8 mouse cellular contexts compared by ENCODE assay signal in genomic region chr5:124187508-124188311, GRCm38 (mm10).
DNase-seq lines count a peak whose midpoint lies in the region; ATAC-seq and TF ChIP-seq lines count a peak whose summit lies in the region.

No protein-coding gene starts in this region.

- H3K4me1 ChIP-seq in kidney, adult 2 months (ENCODE audit: control insufficient read depth, insufficient read depth, low read length), result no peaks in the 10 kb centered on the region
- H3K4me1 ChIP-seq in hindbrain, embryonic 13.5 days (replicated peaks), result peaks cover 69% of the 10 kb centered on the region
- H3K4me1 ChIP-seq in limb, embryonic 13.5 days, result peaks cover 62% of the 10 kb centered on the region

- 52% methylated on average over 12 of the region's 12 CpGs for WGBS in kidney, adult 2 months
- 33% methylated on average over 12 of the region's 12 CpGs for WGBS in hindbrain, embryonic 13.5 days
- WGBS in limb, embryonic 13.5 days, result 58% methylated on average over 12 of the region's 12 CpGs

- peak; percentile 45 for DNase-seq in kidney, adult 2 months
- no peak for DNase-seq in kidney, adult 18-20 months
- DNase-seq in brain, adult 2 months (ENCODE audit: low read depth, low spot score), result peak; percentile 88
- DNase-seq in right cerebral cortex, postnatal 36 days (ENCODE audit: low spot score in 2 of 2), result peak; percentile 70 to 72
- DNase-seq in adrenal gland, postnatal 4 days (ENCODE audit: low spot score in 2 of 2), result no peak
- DNase-seq in spleen, adult 12 weeks (ENCODE audit: low spot score), result no peak

- peak; percentile 4; the same call in 1 of the 2 replicates for ATAC-seq in hindbrain, embryonic 13.5 days (ENCODE audit: low FRiP score)
- ATAC-seq in limb, embryonic 13.5 days (ENCODE audit: low FRiP score, low read depth), result no peak

- TF ChIP-seq CTCF in kidney, adult 2 months (conservative IDR thresholded peaks at IDR 0.05; ENCODE audit: insufficient read depth, insufficient read length, low read depth, low read length), result no peak

- H3K9ac ChIP-seq in hindbrain, embryonic 13.5 days, result peak overlapping the region; percentile 61
- H3K9ac ChIP-seq in limb, embryonic 13.5 days, result peak overlapping the region; percentile 52

- H3K4me3 ChIP-seq in kidney, adult 2 months (ENCODE audit: insufficient read depth, low read depth, low read length), result no peak overlapping the region
- peak overlapping the region; percentile 33; the same call in 1 of the 2 replicates for H3K4me3 ChIP-seq in hindbrain, embryonic 13.5 days
- H3K4me3 ChIP-seq in limb, embryonic 13.5 days, result peak overlapping the region; percentile 19; the same call in 1 of the 2 replicates

- no peak overlapping the region for H3K27ac ChIP-seq in kidney, adult 2 months (ENCODE audit: insufficient read depth, low read depth, low read length)
- peak overlapping the region; percentile 92 for H3K27ac ChIP-seq in hindbrain, embryonic 13.5 days
- H3K27ac ChIP-seq in limb, embryonic 13.5 days, result peak overlapping the region; percentile 15; the same call in 1 of the 2 replicates

- H3K4me2 ChIP-seq in hindbrain, embryonic 13.5 days, result peak overlapping the region; percentile 59
- H3K4me2 ChIP-seq in limb, embryonic 13.5 days (replicated peaks), result peak overlapping the region; percentile 54

- no peaks in the 10 kb centered on the region for H3K27me3 ChIP-seq in kidney, adult 2 months (replicated peaks; ENCODE audit: control insufficient read depth, insufficient read depth, low read length)
- H3K27me3 ChIP-seq in hindbrain, embryonic 13.5 days, result no peaks in the 10 kb centered on the region
- H3K27me3 ChIP-seq in limb, embryonic 13.5 days, result peaks cover 6% of the 10 kb centered on the region

- TF ChIP-seq POLR2A in kidney, adult 2 months (IDR thresholded peaks at IDR 0.05; ENCODE audit: low read depth, low read length), result no peak

- no peaks in the 10 kb centered on the region for H3K9me3 ChIP-seq in hindbrain, embryonic 13.5 days
- no peaks in the 10 kb centered on the region for H3K9me3 ChIP-seq in limb, embryonic 13.5 days

- H3K36me3 ChIP-seq in kidney, adult 2 months (ENCODE audit: control insufficient read depth, insufficient read depth, low read length), result no peaks in the 10 kb centered on the region
- H3K36me3 ChIP-seq in hindbrain, embryonic 13.5 days, result no peaks in the 10 kb centered on the region
- H3K36me3 ChIP-seq in limb, embryonic 13.5 days, result no peaks in the 10 kb centered on the region

Comparison
In these comparisons a context has a peak if more than half of its experiments do, and no peak if none do; other contexts are left out.
1. DNase-seq: peak in kidney, adult 2 months (single experiment), brain, adult 2 months (single experiment) and right cerebral cortex, postnatal 36 days (2 of 2); none in kidney, adult 18-20 months (single experiment), adrenal gland, postnatal 4 days (0 of 2) and spleen, adult 12 weeks (single experiment).